Mouse (Mus musculus) heart, postnatal 0 days (tissue): Measurements from ENCODE around the gene Znrf3.

Experiments
- CTCF ChIP-seq: IDR thresholded peaks from 2 replicates; pipeline ENCODE4 v1.5.1; 2016; ENCODE audit warnings: antibody characterized with exemption, control low read depth, low read depth
- EP300 ChIP-seq: IDR thresholded peaks from 2 replicates; pipeline ENCODE4 v1.6.1; 2016; ENCODE audit warnings: antibody characterized with exemption, low read depth

GRCm38 (mm10) chr11:5263078-5263730 lies 181.4 kb downstream of the Znrf3 start:
- TF ChIP-seq CTCF: no peak
- no peak for TF ChIP-seq EP300
